Mouse (Mus musculus): ENCODE measurements around the gene Brwd1.
"Not testable (repeated sequence)": the region's sequence is repeated elsewhere in the genome, so short reads cannot be mapped to it uniquely, and the experiment has no call there.

The Brwd1 gene

DNA sequence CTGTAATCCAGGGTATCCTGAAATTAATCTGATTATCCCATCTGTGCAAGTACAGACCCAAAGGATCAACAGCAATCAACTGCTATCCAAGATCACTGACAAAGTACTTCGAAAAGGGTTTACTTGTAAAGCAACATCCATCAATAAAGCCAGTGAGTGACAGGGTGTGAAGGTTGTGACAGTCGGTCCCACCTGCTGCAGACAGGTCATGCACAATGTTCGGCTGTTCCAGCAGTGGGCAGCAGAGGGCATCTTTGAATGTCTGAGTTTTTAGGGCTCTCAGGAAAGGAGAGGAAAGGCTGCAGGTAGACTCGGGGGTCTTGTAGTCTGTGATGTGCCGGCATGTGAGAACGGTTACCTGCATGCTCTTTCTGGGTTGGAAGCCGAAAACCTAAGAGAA is 98.7 kb downstream of the Brwd1 start:
- DNase-seq (ENCODE audit: low read depth) = no peak

GRCm38 (mm10) chr16:95970841-95971240 is 111.5 kb downstream of the Brwd1 start:
- no peak for DNase-seq (ENCODE audit: low read depth)

- no peak for DNase-seq (ENCODE audit: low read depth)
Measured at GRCm38 (mm10) chr16:95967455-95967854, 114.9 kb downstream of the Brwd1 start.

DNA sequence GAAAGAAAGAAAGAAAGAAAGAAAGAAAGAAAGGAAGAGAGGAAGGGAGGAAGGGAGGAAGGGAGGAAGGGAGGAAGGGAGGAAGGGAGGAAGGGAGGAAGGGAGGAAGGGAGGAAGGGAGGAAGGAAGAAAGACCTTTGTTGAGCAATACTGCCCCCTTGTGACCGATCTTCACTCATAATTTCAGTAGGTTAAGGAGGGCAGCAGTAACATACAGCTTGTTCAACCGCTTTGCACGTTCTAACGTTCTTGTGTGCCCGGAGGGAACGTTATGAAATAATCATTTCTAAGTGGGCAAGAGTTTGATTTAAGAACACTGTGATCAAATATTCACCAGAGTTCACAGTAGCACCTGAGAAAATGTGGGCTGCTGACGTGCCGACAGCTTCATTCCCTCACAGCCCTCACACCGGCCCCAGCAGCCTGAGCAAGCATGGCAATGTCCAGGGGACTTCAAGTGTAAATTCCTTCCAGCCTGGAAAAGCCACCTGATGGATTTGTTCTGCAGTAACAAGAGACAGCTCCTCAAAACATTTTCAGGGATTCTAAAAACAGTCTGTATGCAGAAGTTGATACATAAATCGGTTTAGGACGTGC is 117.8 kb downstream of the Brwd1 start:
- DNase-seq (ENCODE audit: low read depth) = no peak

- not testable (repeated sequence) for DNase-seq (ENCODE audit: low read depth)
Measured at GRCm38 (mm10) chr16:95961484-95961883, 120.8 kb downstream of the Brwd1 start.

DNA sequence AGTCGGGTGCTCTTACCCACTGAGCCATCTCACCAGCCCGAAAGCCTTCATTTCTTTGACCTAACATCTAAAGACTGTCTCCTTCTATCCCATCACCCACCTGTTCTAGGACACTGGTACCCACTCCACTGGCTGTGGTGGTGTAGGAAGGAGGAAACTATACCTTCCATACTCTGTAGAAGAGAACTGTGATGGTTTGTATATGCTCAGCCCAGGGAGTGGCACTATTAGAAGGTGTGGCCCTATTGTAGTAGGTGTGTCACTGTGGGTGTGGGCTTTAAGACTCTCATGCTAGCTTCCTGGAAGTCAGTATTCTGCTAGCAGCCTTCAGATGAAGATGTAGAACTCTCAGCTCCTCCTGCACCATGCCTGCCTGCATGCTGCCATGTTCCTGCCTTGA is 121.6 kb downstream of the Brwd1 start:
- DNase-seq (ENCODE audit: low read depth) = not testable (repeated sequence)

DNA sequence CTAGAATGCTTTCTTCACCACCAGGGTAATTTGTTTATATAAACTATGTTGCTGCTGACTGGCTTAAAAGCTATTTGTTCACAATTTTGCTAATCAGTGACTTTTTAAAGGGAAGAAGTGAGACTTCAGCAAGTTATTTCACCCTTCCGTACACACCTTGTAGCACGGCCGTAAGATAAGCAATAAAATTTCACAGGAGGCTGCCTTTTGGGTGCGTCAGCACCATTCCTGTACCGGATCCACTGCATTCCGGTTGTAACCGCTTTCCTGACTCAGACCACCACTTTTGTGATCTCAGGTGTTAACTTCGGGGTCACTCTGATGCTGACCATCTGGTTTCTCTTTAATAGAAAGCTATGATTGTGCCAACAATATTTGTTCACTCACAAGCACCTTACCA is 124.2 kb downstream of the Brwd1 start:
- no peak for DNase-seq (ENCODE audit: low read depth)

DNA sequence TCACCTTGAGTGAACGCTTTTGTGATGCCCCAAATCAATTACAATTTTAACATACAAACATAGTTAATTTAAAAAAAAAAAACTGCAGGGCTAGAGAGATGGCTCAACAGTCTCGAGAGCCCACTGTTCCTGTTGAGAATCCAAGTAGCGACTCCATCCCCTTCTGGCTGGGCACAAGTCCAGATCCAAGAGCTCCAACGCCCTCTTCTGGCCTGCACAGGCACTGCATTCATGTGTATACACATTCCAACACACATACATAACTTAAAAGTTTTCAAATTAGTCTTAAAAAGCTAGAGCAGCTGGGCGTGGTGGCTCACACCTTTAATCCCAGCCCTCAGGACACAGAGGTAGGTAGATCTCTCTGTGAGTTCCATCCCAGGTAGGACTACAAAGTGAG is 125.7 kb downstream of the Brwd1 start:
- no peak for DNase-seq (ENCODE audit: low read depth)

GRCm38 (mm10) chr16:95955716-95956346 is 126.5 kb downstream of the Brwd1 start:
- no peak for DNase-seq (ENCODE audit: low read depth)

DNA sequence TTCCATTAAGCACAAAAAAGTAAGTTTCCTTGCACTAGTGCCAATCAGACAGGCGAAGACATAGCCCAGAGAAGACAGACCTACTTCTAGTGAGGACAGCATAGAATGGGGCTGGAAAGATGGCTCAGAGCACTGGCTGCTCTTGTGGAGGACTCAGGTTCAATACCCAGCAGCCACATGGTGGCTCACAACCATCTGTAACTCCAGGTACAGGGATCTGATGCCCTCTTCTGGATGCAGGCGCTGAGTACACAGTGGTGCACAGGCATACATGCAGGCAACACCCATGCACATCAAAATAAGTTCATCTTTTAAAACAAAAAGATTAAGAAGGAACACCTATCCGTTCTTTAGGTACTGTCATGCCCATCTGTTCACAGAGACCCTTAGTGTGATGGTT is 128.0 kb downstream of the Brwd1 start:
- no peak for DNase-seq (ENCODE audit: low read depth)

DNA sequence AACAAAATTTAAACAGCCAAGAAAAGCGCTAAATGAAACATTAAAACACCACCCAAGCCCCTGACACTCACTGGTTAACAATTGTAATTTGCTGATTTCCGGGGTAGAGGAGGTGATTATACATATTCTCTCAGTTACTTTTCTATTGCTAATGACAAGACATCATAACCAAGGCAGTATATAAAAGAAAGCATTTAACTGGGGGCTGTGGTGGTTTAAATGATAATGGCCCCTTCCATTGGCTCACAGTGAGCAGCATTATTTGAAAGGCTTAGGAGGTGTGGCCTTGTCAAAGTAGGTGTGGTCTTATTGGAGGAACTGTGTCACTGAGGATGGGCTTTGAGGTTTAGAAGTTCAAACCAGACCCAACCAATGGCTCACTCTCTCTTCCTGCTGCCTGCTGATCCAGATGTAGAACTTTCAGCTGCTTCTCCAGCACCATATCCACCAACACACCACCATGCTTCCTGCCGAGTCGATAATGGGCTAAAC is 129.1 kb downstream of the Brwd1 start:
- no peak for DNase-seq (ENCODE audit: low read depth)

DNA sequence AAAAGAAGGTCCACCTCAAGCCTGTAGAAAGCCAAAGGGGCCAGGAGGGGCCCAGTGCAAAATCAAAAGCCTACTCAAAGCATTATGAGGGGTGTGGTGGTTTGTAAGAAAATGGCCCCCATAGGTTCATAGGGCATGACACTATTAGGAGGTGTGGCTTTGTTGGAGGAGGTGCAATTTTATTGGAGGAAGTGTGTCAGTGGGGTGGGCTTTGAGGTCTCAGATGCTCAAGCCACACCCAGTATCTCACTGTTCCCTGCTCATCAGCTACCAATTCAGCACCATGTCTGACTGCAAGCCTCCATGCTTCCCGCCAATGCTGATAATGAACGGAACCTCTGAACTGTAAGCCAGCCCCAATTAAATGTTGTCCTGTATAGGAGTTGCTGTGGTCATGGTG is 130.9 kb downstream of the Brwd1 start:
- no peak for DNase-seq (ENCODE audit: low read depth)

- DNase-seq (ENCODE audit: low read depth) = peak; percentile 63
Measured at GRCm38 (mm10) chr16:95945389-95946311, 136.7 kb downstream of the Brwd1 start.

- DNase-seq (ENCODE audit: low read depth) = no peak
Measured at GRCm38 (mm10) chr16:95943186-95943585, 139.1 kb downstream of the Brwd1 start.

Data from c-Kit-positive CD71-negative TER-119-negative erythroid progenitor cells, embryonic 14.5 days (primary cell).